In the genomic region with DNA sequence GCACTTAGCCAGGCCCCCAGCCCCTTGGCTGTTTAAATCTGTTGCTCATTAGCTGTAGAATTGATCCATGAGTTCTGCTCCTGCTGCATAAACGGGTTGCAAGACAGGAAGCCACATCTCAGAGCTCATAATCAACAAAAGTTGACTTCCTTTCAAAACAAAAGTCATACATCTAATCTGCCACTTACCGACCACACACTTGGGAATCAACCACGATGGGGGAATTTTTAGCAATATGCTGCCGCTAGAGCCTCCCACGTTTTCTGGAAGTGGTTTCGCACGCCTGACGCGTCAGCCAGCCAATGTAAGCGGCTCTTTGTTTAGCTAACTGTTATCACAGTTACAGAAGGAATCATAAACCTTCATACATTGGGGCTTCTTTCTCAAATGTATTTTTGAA, we compare ENCODE assay signal across 13 mouse cellular contexts.
DNase-seq lines count a peak whose midpoint lies in the region; ATAC-seq and TF ChIP-seq lines count a peak whose summit lies in the region.
"Had no signal": no experiment of that assay in that cellular context is flagged by ENCODE, and none has a peak within 500 bp of the region (broad histone marks: within the 10 kb centered on the region; RNA-seq: fewer than 3 reads in every experiment).

No protein-coding gene starts in this region.

- no peak overlapping the region for H3K4me2 ChIP-seq in heart, embryonic 12.5 days
- no peak overlapping the region for H3K4me2 ChIP-seq in stomach, postnatal 0 days (replicated peaks; ENCODE audit: low read depth)
- H3K4me2 ChIP-seq in forebrain, embryonic 16.5 days (ENCODE audit: low read length): no peak overlapping the region
- H3K4me2 ChIP-seq: heart, embryonic 13.5 days had no signal

- no peak overlapping the region for H3K4me3 ChIP-seq in heart, embryonic 12.5 days
- H3K4me3 ChIP-seq in stomach, postnatal 0 days (ENCODE audit: low read depth, low read length): no peak overlapping the region
- H3K4me3 ChIP-seq in forebrain, embryonic 16.5 days (replicated peaks; ENCODE audit: low read length): no peak overlapping the region
- H3K4me3 ChIP-seq: heart, embryonic 13.5 days; myocyte had no signal

- 64% methylated on average over 10 of the region's 10 CpGs for WGBS in heart, embryonic 12.5 days
- WGBS in stomach, postnatal 0 days: 42% methylated on average over 10 of the region's 10 CpGs
- WGBS in forebrain, embryonic 16.5 days: 60% methylated on average over 10 of the region's 10 CpGs

- TF ChIP-seq EP300 in stomach, postnatal 0 days (optimal IDR thresholded peaks at IDR 0.05): no peak

- no peak overlapping the region for H3K9ac ChIP-seq in heart, embryonic 12.5 days
- no peak overlapping the region for H3K9ac ChIP-seq in stomach, postnatal 0 days (ENCODE audit: low read length)
- H3K9ac ChIP-seq in forebrain, embryonic 16.5 days (replicated peaks; ENCODE audit: low read depth, low read length): no peak overlapping the region
- H3K9ac ChIP-seq: heart, embryonic 13.5 days; liver, embryonic 14.5 days had no signal

- no peak for TF ChIP-seq CTCF in stomach, postnatal 0 days (IDR thresholded peaks at IDR 0.05; ENCODE audit: low read depth)

- ATAC-seq in heart, embryonic 12.5 days (ENCODE audit: insufficient number of reproducible peaks, low FRiP score): no peak
- 0 out of 2 replicates have a peak, but pooled peaks have one; percentile 45 for ATAC-seq in common myeloid progenitor, adult 5-6 weeks (replicated peaks; ENCODE audit: low read depth, poor library complexity, severe bottlenecking)
- ATAC-seq in stomach, postnatal 0 days (ENCODE audit: low FRiP score, low TSS enrichment): no peak
- no peak for ATAC-seq in forebrain, embryonic 16.5 days

- no peaks in the 10 kb centered on the region for H3K36me3 ChIP-seq in heart, embryonic 12.5 days
- no peaks in the 10 kb centered on the region for H3K36me3 ChIP-seq in stomach, postnatal 0 days (ENCODE audit: control insufficient read depth, insufficient read depth, low read length)
- no peaks in the 10 kb centered on the region for H3K36me3 ChIP-seq in forebrain, embryonic 16.5 days (ENCODE audit: control insufficient read depth, insufficient read depth)
- H3K36me3 ChIP-seq: heart, embryonic 13.5 days had no signal

- peak; percentile 12 for DNase-seq in heart, postnatal 4 days
- DNase-seq in layer of hippocampus, adult 18-20 months (ENCODE audit: low spot score in 2 of 2): peak; percentile 64 to 75
- DNase-seq in right cerebral cortex, adult 18-20 months: peak; percentile 82
- no peak for DNase-seq in urinary bladder, postnatal 25 days (ENCODE audit: low spot score)
- no peak for DNase-seq in stomach, postnatal 0 days (ENCODE audit: low spot score)
- DNase-seq: kidney, postnatal 36 days had no signal

- H3K27ac ChIP-seq in heart, embryonic 12.5 days (ENCODE audit: poor library complexity, severe bottlenecking): no peak overlapping the region
- H3K27ac ChIP-seq in stomach, postnatal 0 days (replicated peaks): no peak overlapping the region
- H3K27ac ChIP-seq in forebrain, embryonic 16.5 days (ENCODE audit: low read length): no peak overlapping the region
- H3K27ac ChIP-seq: heart, embryonic 13.5 days; liver, embryonic 14.5 days; macrophage had no signal

- peaks cover 17% of the 10 kb centered on the region for H3K9me3 ChIP-seq in heart, embryonic 12.5 days (replicated peaks)
- H3K9me3 ChIP-seq in stomach, postnatal 0 days (ENCODE audit: control insufficient read depth, low read length): no peaks in the 10 kb centered on the region
- H3K9me3 ChIP-seq in forebrain, embryonic 16.5 days (ENCODE audit: control insufficient read depth, low read length): no peaks in the 10 kb centered on the region

- H3K27me3 ChIP-seq in heart, embryonic 12.5 days (replicated peaks): no peaks in the 10 kb centered on the region
- no peaks in the 10 kb centered on the region for H3K27me3 ChIP-seq in stomach, postnatal 0 days (ENCODE audit: control insufficient read depth, insufficient read depth, low read length)
- H3K27me3 ChIP-seq in forebrain, embryonic 16.5 days (replicated peaks; ENCODE audit: control insufficient read depth, insufficient read depth, low read length): no peaks in the 10 kb centered on the region
- H3K27me3 ChIP-seq: heart, embryonic 13.5 days had no signal

- H3K4me1 ChIP-seq in heart, embryonic 12.5 days (replicated peaks): no peaks in the 10 kb centered on the region
- H3K4me1 ChIP-seq in stomach, postnatal 0 days (replicated peaks; ENCODE audit: control insufficient read depth, insufficient read depth): no peaks in the 10 kb centered on the region
- H3K4me1 ChIP-seq in forebrain, embryonic 16.5 days (replicated peaks; ENCODE audit: control insufficient read depth, insufficient read depth, low read length): no peaks in the 10 kb centered on the region
- H3K4me1 ChIP-seq: heart, embryonic 13.5 days had no signal

Comparison
In these comparisons a context has a peak if more than half of its experiments do, and no peak if none do; other contexts are left out.
1. DNase-seq: peak in heart, postnatal 4 days (single experiment), layer of hippocampus, adult 18-20 months (2 of 2) and right cerebral cortex, adult 18-20 months (single experiment); none in urinary bladder, postnatal 25 days (single experiment) and stomach, postnatal 0 days (single experiment).